Comparison of ENCODE assay signal across 9 mouse cellular contexts in genomic region chr2:32321591-32322298, GRCm38 (mm10). TPM values are rescaled to one million over a fixed set of nuclear protein-coding genes. Genes with fewer than 3 reads are reported as not detected.
DNase-seq lines count a peak whose midpoint lies in the region; ATAC-seq and TF ChIP-seq lines count a peak whose summit lies in the region.
"Had no signal": no experiment of that assay in that cellular context is flagged by ENCODE, and none has a peak within 500 bp of the region (broad histone marks: within the 10 kb centered on the region; RNA-seq: fewer than 3 reads in every experiment).

No protein-coding gene starts in this region.

- DNase-seq in heart, adult 18-20 months: no peak
- DNase-seq in MN1 (ENCODE audit: low spot score): peak; percentile 54
- DNase-seq in hindbrain, embryonic 14.5 days (ENCODE audit: low spot score): no peak
- no peak for DNase-seq in limb, embryonic 14.5 days (ENCODE audit: low spot score)
- no peak for DNase-seq in frontal cortex, postnatal 10 days (ENCODE audit: low spot score in 2 of 2)
- no peak for DNase-seq in retina, postnatal 1 day
- DNase-seq in right cerebral cortex, adult 18-20 months: no peak
- DNase-seq: heart, postnatal 14 days had no signal

- no peak overlapping the region for H3K4me3 ChIP-seq in heart, embryonic 11.5 days (ENCODE audit: low read depth, low read length)
- H3K4me3 ChIP-seq in hindbrain, embryonic 14.5 days (replicated peaks; ENCODE audit: low read length): no peak overlapping the region
- H3K4me3 ChIP-seq in limb, embryonic 14.5 days (replicated peaks; ENCODE audit: low read length): no peak overlapping the region

- no peaks in the 10 kb centered on the region for H3K36me3 ChIP-seq in heart, embryonic 11.5 days (ENCODE audit: control insufficient read depth, insufficient read depth, low read length)
- H3K36me3 ChIP-seq in hindbrain, embryonic 14.5 days (replicated peaks; ENCODE audit: control insufficient read depth, insufficient read depth): peaks cover 50% of the 10 kb centered on the region
- H3K36me3 ChIP-seq in limb, embryonic 14.5 days (ENCODE audit: control insufficient read depth, insufficient read depth, low read length): peaks cover 42% of the 10 kb centered on the region

- peaks cover 33% of the 10 kb centered on the region for H3K4me1 ChIP-seq in heart, embryonic 11.5 days (ENCODE audit: control insufficient read depth, insufficient read depth, low read length)
- peaks cover 28% of the 10 kb centered on the region for H3K4me1 ChIP-seq in hindbrain, embryonic 14.5 days (replicated peaks; ENCODE audit: control insufficient read depth, insufficient read depth, low read length)
- H3K4me1 ChIP-seq in limb, embryonic 14.5 days (ENCODE audit: control insufficient read depth, insufficient read depth, low read length): peaks cover 34% of the 10 kb centered on the region

- no peak overlapping the region for H3K9ac ChIP-seq in heart, embryonic 11.5 days (ENCODE audit: low read depth, low read length)
- H3K9ac ChIP-seq in hindbrain, embryonic 14.5 days: no peak overlapping the region
- H3K9ac ChIP-seq in limb, embryonic 14.5 days (ENCODE audit: low read depth, low read length, severe bottlenecking): no peak overlapping the region

- no peak for ATAC-seq in heart, embryonic 11.5 days (replicated peaks; ENCODE audit: insufficient number of reproducible peaks, low FRiP score, low TSS enrichment)
- no peak for ATAC-seq in hindbrain, embryonic 14.5 days (ENCODE audit: low FRiP score)
- no peak for ATAC-seq in limb, embryonic 14.5 days (ENCODE audit: low FRiP score, low read depth)

- no peaks in the 10 kb centered on the region for H3K9me3 ChIP-seq in heart, embryonic 11.5 days (replicated peaks; ENCODE audit: control insufficient read depth, low read length)
- H3K9me3 ChIP-seq in hindbrain, embryonic 14.5 days (ENCODE audit: control insufficient read depth, low read length): no peaks in the 10 kb centered on the region
- H3K9me3 ChIP-seq in limb, embryonic 14.5 days (ENCODE audit: control insufficient read depth, low read length): no peaks in the 10 kb centered on the region

- H3K27me3 ChIP-seq in heart, embryonic 11.5 days (ENCODE audit: control insufficient read depth, insufficient read depth, low read length): peaks cover 3% of the 10 kb centered on the region
- no peaks in the 10 kb centered on the region for H3K27me3 ChIP-seq in hindbrain, embryonic 14.5 days (ENCODE audit: control insufficient read depth, insufficient read depth, low read length)
- H3K27me3 ChIP-seq in limb, embryonic 14.5 days (ENCODE audit: control insufficient read depth, insufficient read depth, low read length): no peaks in the 10 kb centered on the region

- WGBS in heart, embryonic 11.5 days (ENCODE audit: insufficient replicate concordance): 60% methylated on average over 9 of the region's 9 CpGs
- WGBS in hindbrain, embryonic 14.5 days: 72% methylated on average over 9 of the region's 9 CpGs
- WGBS in limb, embryonic 14.5 days: 61% methylated on average over 9 of the region's 9 CpGs

- peak overlapping the region; percentile 17; the same call in 1 of the 2 replicates for H3K27ac ChIP-seq in heart, embryonic 11.5 days (ENCODE audit: low read depth, low read length)
- H3K27ac ChIP-seq in hindbrain, embryonic 14.5 days: peak overlapping the region; percentile 89
- peak overlapping the region; percentile 27; the same call in 1 of the 2 replicates for H3K27ac ChIP-seq in limb, embryonic 14.5 days (replicated peaks; ENCODE audit: low read depth, low read length)

- no peak for TF ChIP-seq POLR2A in limb, embryonic 14.5 days (IDR thresholded peaks at IDR 0.05; ENCODE audit: borderline replicate concordance, extremely low read depth, insufficient read depth, insufficient read length)

- H3K4me2 ChIP-seq in heart, embryonic 11.5 days: no peak overlapping the region
- H3K4me2 ChIP-seq in hindbrain, embryonic 14.5 days (replicated peaks): no peak overlapping the region
- H3K4me2 ChIP-seq in limb, embryonic 14.5 days (replicated peaks; ENCODE audit: low read depth, low read length, severe bottlenecking): no peak overlapping the region

RNA-seq across cellular contexts. Expression of gene Ciz1, which starts 30.4 kb away (rescaled TPM):
- polyA plus RNA-seq in heart, embryonic 11.5 days (2014; fragmentation: Nextera tagmentation; extraction: Ambion mirVana): 32.1 and 35.8 TPM in 2 replicates
- total RNA-seq in heart, adult 18-20 months (2021): 10 to 100 TPM; 19.1 to 27.2 TPM
- polyA plus RNA-seq in hindbrain, embryonic 14.5 days (2014; fragmentation: Nextera tagmentation; extraction: Ambion mirVana): 47.5 and 49.1 TPM in 2 replicates
- polyA plus RNA-seq in limb, embryonic 14.5 days (2012; rRNA removed): 196 and 266 TPM in 2 replicates
- polyA plus RNA-seq in limb, embryonic 14.5 days (2014; fragmentation: Nextera tagmentation; extraction: Ambion mirVana): 39.5 and 46.5 TPM in 2 replicates

RNA-seq across cellular contexts. Expression of gene Dnm1, which starts 31.4 kb away (rescaled TPM):
- polyA plus RNA-seq in heart, embryonic 11.5 days (2014; fragmentation: Nextera tagmentation; extraction: Ambion mirVana): 10.1 and 11.6 TPM in 2 replicates
- total RNA-seq in heart, adult 18-20 months (2021): 1 to 10 TPM; 3.6 to 4.4 TPM
- 123 and 132 TPM in 2 replicates for polyA plus RNA-seq in hindbrain, embryonic 14.5 days (2014; fragmentation: Nextera tagmentation; extraction: Ambion mirVana)
- 318 and 459 TPM in 2 replicates for polyA plus RNA-seq in limb, embryonic 14.5 days (2012; rRNA removed)
- 46.0 and 60.1 TPM in 2 replicates for polyA plus RNA-seq in limb, embryonic 14.5 days (2014; fragmentation: Nextera tagmentation; extraction: Ambion mirVana)

RNA-seq across cellular contexts. Expression of gene Swi5, which starts 33.9 kb away (rescaled TPM):
- 125 and 339 TPM in 2 replicates for polyA plus RNA-seq in heart, embryonic 11.5 days (2014; fragmentation: Nextera tagmentation; extraction: Ambion mirVana)
- 100 to 1,000 TPM; 214 to 232 TPM for total RNA-seq in heart, adult 18-20 months (2021)
- polyA plus RNA-seq in hindbrain, embryonic 14.5 days (2014; fragmentation: Nextera tagmentation; extraction: Ambion mirVana): 192 and 221 TPM in 2 replicates
- polyA plus RNA-seq in limb, embryonic 14.5 days (2012; rRNA removed): 272 and 324 TPM in 2 replicates
- 221 and 244 TPM in 2 replicates for polyA plus RNA-seq in limb, embryonic 14.5 days (2014; fragmentation: Nextera tagmentation; extraction: Ambion mirVana)

RNA-seq across cellular contexts. Expression of gene Golga2, which starts 34.6 kb away (rescaled TPM):
- 20.5 and 26.8 TPM in 2 replicates for polyA plus RNA-seq in heart, embryonic 11.5 days (2014; fragmentation: Nextera tagmentation; extraction: Ambion mirVana)
- 10 to 100 TPM; 67.6 to 75.5 TPM for total RNA-seq in heart, adult 18-20 months (2021)
- 26.4 and 29.6 TPM in 2 replicates for polyA plus RNA-seq in hindbrain, embryonic 14.5 days (2014; fragmentation: Nextera tagmentation; extraction: Ambion mirVana)
- 56.4 and 63.1 TPM in 2 replicates for polyA plus RNA-seq in limb, embryonic 14.5 days (2012; rRNA removed)
- polyA plus RNA-seq in limb, embryonic 14.5 days (2014; fragmentation: Nextera tagmentation; extraction: Ambion mirVana): 32.4 and 33.3 TPM in 2 replicates

RNA-seq across cellular contexts. Expression of gene 1110008P14Rik, which starts 60.0 kb away (rescaled TPM):
- 50.1 and 51.3 TPM in 2 replicates for polyA plus RNA-seq in heart, embryonic 11.5 days (2014; fragmentation: Nextera tagmentation; extraction: Ambion mirVana)
- total RNA-seq in heart, adult 18-20 months (2021): 10 to 100 TPM; 43.2 to 50.5 TPM
- polyA plus RNA-seq in hindbrain, embryonic 14.5 days (2014; fragmentation: Nextera tagmentation; extraction: Ambion mirVana): 170 and 175 TPM in 2 replicates
- polyA plus RNA-seq in limb, embryonic 14.5 days (2012; rRNA removed): 51.3 and 76.1 TPM in 2 replicates
- 55.3 and 66.9 TPM in 2 replicates for polyA plus RNA-seq in limb, embryonic 14.5 days (2014; fragmentation: Nextera tagmentation; extraction: Ambion mirVana)

Comparison
In these comparisons a context has a peak if more than half of its experiments do, and no peak if none do; other contexts are left out.
1. H3K27ac ChIP-seq: peak in every context shown above with its lines; median percentile 89 in hindbrain, embryonic 14.5 days; 27 in limb, embryonic 14.5 days; 17 in heart, embryonic 11.5 days.